Mouse (Mus musculus) ES-Bruce4 (cell line): Measurements from ENCODE around the gene Qprt.

Source experiments
- CTCF ChIP-seq: IDR thresholded peaks from one replicate; pipeline ENCODE4 v1.8.1; 2011; ENCODE audit warnings: low read depth, low read length
- POLR2A ChIP-seq: IDR thresholded peaks from one replicate; pipeline ENCODE4 v1.8.1; 2011; ENCODE audit warnings: low read length; ENCODE audit not compliant: insufficient read depth

GRCm38 (mm10) chr7:127104560-127105332, 17.3 kb downstream of the Qprt start:
- TF ChIP-seq CTCF (peak; percentile 42), POLR2A (no peak)
